Mouse (Mus musculus) fibroblast of lung, adult 2 months (primary cell): ENCODE measurements at regions not wholly inside any gene's neighbourhood (a gene's known extent, or its start where the extent isn't known, plus 50 kb on each side); places are given as distances from the start of the nearest gene placed in this dataset.

Source experiments
- DNase-seq: peaks from one replicate; pipeline ENCODE4 v3.0.0-alpha.2; 2011; ENCODE audit warnings: low read depth

GRCm38 (mm10) chr8:25340729-25341128, 516.6 kb upstream of the Adam5 start:
- DNase-seq: no peak

- no peak for DNase-seq
These were observed 508.0 kb upstream of the Adam5 start for GRCm38 (mm10) chr8:25332120-25332607.

GRCm38 (mm10) chr8:25331161-25331776, 507.1 kb upstream of the Adam5 start:
- DNase-seq: peak; percentile 72

GRCm38 (mm10) chr8:25329791-25330190, 505.6 kb upstream of the Adam5 start:
- DNase-seq: peak; percentile 98

DNA sequence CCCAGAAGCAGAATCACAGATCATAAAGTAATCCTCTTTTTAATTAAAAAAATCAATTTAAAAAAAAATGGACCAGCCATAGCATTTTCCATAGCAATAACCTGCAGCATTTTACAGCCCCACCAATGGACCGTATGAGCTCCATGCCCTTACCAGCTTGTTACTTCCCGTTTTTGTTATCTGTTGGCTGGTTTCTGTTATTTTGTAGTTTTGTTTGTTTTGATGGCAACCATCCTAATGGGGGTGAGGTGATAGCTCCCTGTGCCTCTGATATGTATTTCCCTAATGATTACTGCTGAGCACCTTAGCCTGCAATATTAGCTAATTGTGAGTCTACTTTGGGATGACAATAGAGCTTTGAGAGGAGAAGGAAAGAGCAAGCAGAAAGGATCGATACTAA, 504.1 kb upstream of the Adam5 start:
- DNase-seq: no peak

DNA sequence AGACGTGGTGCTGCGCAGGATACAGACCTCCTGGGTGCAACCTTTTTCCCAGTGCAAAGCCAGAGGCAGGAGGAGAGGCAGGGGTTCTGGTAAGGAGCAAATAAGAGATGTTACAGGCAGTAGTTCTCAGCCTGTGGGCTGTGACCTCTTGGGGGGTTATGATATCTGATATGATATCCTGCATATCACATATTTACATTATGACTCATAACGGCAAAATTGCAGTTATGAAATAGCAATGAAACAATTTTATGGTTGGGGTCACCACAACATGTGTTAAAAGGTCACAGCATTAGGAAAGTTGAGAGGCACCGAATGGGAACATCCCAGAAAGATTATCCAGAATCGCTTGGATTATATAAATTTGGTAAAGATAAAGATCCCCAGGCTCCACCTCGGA, 502.8 kb upstream of the Adam5 start:
- no peak for DNase-seq

DNA sequence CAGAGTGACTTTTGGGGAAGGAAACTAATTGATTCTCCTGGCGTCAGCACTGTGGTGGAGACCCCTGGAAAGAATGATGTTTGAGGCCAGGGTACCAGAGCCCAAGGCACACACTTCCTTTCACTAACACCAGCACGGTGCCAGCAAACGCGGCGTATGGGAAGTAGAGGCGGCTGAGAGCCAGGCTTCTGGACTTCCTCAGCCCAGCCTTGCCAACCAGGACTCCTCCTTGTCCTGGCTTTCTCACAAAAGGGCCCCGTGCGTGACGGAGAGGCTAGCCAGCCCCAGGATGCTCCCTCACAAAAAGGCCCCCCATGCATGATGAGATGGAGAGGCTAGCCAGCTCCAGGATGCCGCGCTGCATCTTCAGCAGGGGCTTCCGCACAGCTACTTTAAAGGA, 502.1 kb upstream of the Adam5 start:
- DNase-seq: no peak

DNA sequence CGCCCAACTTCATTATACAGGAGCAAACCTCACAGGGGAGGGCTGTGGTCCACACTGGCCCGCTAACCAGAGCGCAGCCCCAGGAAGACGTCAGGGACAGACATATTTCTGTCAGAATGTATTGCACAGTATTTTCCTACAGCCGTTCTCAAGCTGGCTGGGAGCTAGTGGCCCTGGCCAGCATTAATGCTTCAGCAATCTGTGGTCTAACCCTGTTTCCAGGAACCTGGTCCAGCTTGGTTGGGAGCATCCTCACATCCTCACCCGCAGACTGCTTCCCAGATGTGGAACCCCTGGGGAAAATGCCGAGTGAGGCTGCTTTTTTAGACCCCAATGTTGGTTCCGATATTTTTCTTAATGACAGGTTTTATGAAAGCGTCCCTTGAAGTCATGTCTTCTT, 500.6 kb upstream of the Adam5 start:
- no peak for DNase-seq

GRCm38 (mm10) chr8:25323643-25324420, 499.7 kb upstream of the Adam5 start:
- DNase-seq: no peak

- DNase-seq: no peak
These were observed 492.2 kb upstream of the Adam5 start for GRCm38 (mm10) chr8:25316383-25316782.

DNA sequence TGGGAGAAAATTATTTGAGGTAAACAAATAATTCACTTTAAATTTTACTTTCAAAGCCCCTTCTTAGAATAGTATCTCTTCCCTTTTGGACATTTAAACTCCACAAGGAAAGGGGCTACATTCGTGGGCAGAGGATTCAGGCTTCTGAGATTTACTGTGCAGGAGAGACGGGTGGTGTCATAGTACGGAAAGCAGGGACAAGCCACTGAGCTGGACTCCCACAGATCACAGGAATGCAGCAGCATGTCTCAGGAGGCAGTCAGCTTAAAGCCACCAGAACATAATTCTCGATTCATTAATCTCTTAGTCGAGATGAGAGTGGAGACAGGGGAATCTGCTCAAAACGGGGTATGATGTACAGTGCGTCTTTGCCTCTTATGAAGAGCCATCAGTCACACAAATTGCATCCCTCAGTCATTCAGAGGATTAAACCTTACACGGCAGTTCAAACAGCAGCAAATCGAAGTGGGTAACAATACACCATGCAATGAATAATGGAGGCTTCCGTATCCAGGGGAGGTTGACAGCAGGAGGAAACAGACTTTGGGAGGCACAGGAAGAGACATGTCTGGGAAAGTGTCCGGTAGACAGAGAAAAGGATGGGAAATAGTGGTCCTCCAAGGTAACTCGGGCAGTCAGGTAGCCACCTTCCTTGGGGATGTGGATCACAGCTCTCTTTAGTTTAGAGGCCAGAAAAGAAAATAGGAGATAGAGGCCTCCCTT, 487.8 kb upstream of the Adam5 start:
- DNase-seq: no peak

GRCm38 (mm10) chr8:25307956-25308355, 483.8 kb upstream of the Adam5 start:
- no peak for DNase-seq

DNA sequence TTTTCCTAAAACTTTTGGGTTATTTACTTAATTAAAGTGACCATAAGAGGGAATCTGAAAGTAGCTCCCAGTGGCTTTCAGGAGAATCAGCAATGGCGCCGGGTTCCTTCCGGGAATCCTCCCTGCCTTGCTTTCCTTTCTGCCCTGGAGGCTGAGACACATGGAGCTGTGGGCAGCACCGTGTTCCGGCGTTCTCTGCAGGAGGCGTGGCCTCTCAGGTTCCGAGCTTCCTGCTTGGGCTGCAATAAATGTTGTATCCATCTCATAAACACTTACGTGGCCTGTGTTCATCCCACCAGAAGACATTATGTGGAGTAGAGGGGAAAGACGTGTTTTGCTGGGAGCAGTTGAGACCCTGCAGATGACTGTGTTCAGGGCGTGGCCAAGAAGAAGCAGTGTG, 483.3 kb upstream of the Adam5 start:
- DNase-seq: no peak

DNA sequence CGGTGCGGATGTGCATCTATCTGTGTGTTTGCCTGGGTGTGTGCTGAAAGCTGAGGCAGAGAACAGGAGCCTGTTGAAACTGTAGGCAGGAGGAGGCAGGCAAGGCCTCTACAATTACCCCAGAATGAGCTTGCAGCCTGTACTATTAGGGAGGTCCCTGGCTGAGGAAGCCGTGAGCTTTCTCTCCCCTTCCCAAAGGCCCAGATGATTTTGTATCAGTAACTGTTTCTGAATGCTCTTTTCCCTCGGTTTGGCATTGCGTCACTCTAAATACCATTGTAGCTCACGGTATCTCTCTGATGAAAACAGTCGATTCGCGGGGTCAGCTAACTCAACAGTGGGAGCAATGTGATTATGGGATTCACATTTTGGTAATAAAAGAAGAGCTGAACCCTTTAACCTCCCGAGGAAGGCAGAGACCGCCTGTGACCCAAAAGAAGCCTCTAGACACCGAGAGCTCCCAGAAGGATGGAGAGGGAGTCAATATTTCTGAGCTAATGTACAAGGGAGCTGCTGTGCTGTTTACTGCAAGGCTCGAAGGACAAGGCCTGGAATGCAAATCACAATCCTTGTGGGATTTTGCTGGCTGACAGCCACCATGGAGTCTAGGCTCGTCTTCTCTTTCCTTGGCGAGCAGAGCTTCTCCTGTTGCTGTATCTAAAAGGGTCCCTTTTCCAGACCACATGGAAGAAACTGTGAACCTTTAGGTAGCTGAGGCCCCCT, 482.8 kb upstream of the Adam5 start:
- no peak for DNase-seq
